Mouse (Mus musculus) cortical plate, adult 2 months (tissue): Measurements from ENCODE around the gene Tmem184b. TPM values are rescaled to one million over a fixed set of nuclear protein-coding genes. Genes with fewer than 3 reads are reported as not detected.

Experiments used
- H3K27ac ChIP-seq: fragments of 200-500 bp; 2 replicates; pipeline ENCODE4 v1.5.1; 2012; ENCODE audit warnings: low read length, control low read depth, inconsistent platforms; ENCODE audit not compliant: insufficient read depth
- H3K4me1 ChIP-seq: fragments of 200-500 bp; 2 replicates; pipeline ENCODE4 v1.6.1; 2011; ENCODE audit warnings: low read length; ENCODE audit not compliant: control insufficient read depth, insufficient read depth
- H3K4me3 ChIP-seq: fragments of 200-500 bp; 2 replicates; pipeline ENCODE4 v1.5.1; 2011; ENCODE audit warnings: mild to moderate bottlenecking, low read length, control low read depth; ENCODE audit not compliant: insufficient read depth
- CTCF ChIP-seq: fragments of 200-500 bp; IDR thresholded peaks from 2 replicates; pipeline ENCODE4 v1.5.1; 2011; ENCODE audit warnings: mild to moderate bottlenecking, control low read depth, low read length; ENCODE audit not compliant: insufficient read depth; ENCODE audit errors: extremely low read depth
- POLR2A ChIP-seq: fragments of 200-500 bp; IDR thresholded peaks from 2 replicates; pipeline ENCODE4 v1.6.1; 2011; ENCODE audit warnings: mild to moderate bottlenecking, low read length, control low read depth; ENCODE audit not compliant: insufficient read depth; ENCODE audit errors: extremely low read depth
- polyA plus RNA-seq: library from polyadenylated mRNA; depleted of rRNA; stranded (reverse); fragments of >200 nt; gene quantifications from 2 replicates; pipeline ENCODE4 v1.2.3, GENCODE M21; 2012

Tmem184b gene
- polyA plus RNA-seq, 1 experiment, result 75.6 TPM

DNA sequence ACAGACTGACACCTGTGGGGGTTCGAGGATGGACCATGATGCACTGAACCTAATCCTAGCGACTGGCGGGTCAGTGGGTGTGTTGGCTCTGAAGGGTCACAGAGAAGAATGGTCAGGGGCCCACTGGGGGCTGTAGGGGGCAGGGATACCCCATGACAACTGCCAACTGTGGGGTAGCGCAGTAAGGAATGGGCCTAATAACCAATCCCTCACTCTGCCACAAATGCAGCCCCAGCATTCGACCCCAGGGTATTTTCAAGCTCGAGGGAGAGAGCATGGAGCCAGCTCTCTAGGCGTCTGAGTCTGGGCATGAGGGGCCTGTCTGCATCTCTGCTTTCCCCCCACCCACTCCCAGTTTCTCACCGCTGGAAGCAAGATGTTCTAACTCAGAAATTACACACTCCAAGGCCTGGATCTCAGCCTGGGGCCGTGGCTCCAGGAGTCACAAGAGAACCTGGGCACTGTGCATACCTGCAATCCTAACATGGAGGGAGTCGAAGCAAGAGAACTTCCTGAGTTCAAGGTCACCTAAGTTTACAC is 27.2 kb upstream of the Tmem184b start:
- Histone ChIP-seq H3K4me3 (no peak overlapping the region), H3K4me1 (peaks cover 9% of the 10 kb centered on the region), H3K27ac (no peak overlapping the region)
- TF ChIP-seq POLR2A (no peak), CTCF (no peak)

DNA sequence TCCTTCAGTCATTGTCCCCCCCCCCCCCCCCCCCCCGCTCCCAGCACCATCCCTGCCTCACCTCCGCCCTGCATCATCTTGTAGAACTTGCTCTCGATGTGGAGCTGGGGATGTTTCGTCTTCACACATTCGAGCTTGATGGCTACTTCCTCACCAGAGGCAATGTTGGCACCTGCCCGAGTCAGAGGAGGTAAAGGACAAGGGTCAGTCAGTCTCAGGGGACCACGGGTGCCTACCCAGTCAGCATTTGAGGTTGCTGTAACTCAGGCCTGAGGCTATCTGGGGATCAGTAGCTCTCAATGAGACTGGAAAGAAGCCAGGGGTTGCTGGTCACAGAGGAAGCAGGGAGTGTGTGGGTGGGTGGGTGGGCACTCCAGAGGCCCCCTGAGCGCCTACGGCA is 26.6 kb upstream of the Tmem184b start:
- TF ChIP-seq POLR2A (no peak), CTCF (no peak)
- no peak overlapping the region for H3K27ac ChIP-seq
- no peak overlapping the region for H3K4me3 ChIP-seq
- H3K4me1 ChIP-seq, result peaks cover 9% of the 10 kb centered on the region

DNA sequence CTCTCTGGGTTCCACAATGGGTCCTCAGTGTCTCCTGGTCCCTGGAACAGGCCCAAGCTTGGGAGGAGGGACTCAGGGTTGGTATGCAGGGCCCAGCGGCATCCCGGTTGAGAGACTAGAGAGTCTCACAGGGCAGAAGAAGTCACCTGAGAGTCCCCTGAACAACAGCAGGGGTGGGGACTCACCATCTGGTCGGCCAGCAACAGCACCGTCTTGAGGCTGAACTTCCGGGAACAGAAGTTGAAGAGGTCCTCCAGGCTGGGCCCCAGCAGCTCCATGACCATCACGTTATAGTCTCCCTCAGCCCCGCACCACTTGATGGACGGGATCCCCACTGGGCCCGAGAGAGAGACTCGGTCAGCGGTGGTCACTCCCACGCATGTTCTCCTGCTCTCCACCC is 26.2 kb upstream of the Tmem184b start:
- H3K4me1 ChIP-seq, result peaks cover 9% of the 10 kb centered on the region

DNA sequence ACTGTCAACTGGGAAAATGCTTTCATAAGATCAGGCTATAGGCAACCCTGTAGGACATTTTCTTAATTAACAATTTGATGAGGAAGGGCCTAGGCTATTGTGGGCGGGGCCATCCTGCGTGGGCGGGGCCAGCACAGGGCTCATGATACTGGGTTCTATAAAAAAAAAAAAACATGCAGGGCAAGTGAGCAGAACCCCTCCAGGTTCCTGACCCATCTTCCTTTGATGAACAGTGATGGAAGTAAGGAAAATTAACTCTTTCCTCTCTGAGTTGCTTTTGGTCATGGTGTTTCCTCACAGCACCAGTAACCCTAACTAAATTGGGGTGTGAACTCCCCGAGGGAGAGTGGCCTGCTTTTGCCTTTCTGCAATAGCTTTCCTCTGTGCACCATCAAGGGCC is 25.2 kb upstream of the Tmem184b start:
- H3K27ac ChIP-seq, result no peak overlapping the region
- H3K4me3 ChIP-seq, result no peak overlapping the region
- peaks cover 7% of the 10 kb centered on the region for H3K4me1 ChIP-seq
- TF ChIP-seq POLR2A, result no peak
- no peak for TF ChIP-seq CTCF

More for the DNA sequence above, 26.2 kb upstream of the Tmem184b start:
- TF ChIP-seq CTCF, result no peak
- no peak overlapping the region for H3K4me3 ChIP-seq
- no peak overlapping the region for H3K27ac ChIP-seq

DNA sequence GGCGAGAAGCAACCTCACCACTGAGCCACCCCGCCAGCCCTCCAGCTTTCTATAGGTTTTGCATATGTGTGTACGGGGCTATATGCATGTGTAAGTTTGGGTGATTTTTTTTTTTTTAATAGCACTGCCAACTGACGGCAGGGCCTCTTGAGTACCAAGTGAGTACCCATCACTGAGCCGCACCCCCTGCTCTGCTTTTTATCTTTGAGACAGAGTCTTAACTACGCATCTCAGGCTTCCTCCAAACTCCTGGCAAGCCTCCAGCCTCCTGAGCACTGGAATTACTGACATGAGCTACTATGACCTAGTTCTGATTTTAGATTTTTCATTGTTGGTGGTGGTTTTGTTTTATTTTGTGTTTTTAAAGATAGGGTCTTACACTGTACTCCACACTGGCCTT is 24.1 kb upstream of the Tmem184b start:
- TF ChIP-seq POLR2A (no peak), CTCF (no peak)
- Histone ChIP-seq H3K27ac (no peak overlapping the region), H3K4me1 (peaks cover 4% of the 10 kb centered on the region), H3K4me3 (no peak overlapping the region)

DNA sequence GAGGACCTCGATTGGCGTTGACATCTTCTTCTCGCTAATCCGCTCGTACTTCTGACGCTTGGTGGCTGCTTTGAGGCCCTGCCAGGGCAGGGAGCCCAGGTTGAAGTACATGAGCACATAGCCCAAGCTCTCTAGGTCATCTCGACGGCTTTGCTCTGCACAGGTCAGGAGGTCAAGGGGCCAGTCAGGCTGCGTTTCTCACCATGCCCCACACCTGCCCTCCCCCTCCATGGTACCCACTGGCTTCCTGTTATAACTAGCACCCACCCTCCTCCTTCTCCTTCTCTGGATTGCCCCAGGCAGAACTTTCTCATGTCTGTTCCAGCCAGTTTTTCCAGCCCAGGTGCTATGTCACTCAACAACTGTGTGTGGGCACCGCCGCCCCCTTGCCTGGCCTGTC is 22.1 kb upstream of the Tmem184b start:
- Histone ChIP-seq H3K4me3 (no peak overlapping the region), H3K4me1 (no peaks in the 10 kb centered on the region; the same call in 1 of the 2 replicates), H3K27ac (no peak overlapping the region)
- no peak for TF ChIP-seq POLR2A
- TF ChIP-seq CTCF, result no peak

DNA sequence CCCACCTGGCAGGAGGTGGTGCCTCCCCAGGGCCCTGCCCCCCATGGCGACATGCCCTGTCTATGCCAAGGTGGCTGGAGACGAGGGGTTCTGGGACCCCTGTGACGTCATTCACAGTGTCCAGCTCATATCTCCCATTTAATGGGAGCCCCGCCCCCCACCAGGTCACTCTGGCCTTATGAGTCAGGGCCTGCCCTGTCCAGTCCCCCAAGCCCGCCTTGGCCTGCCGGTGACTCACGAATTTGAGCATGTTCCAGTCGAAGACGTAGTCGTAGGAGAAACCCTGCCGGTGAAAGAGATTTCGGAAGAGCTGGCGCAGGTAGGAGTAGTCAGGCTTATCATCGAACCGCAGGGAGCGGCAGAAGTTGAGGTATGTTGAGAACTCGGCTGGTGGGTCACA is 21.2 kb upstream of the Tmem184b start:
- TF ChIP-seq POLR2A (no peak), CTCF (no peak)
- Histone ChIP-seq H3K4me1 (no peaks in the 10 kb centered on the region; the same call in 1 of the 2 replicates), H3K4me3 (no peak overlapping the region), H3K27ac (no peak overlapping the region)

DNA sequence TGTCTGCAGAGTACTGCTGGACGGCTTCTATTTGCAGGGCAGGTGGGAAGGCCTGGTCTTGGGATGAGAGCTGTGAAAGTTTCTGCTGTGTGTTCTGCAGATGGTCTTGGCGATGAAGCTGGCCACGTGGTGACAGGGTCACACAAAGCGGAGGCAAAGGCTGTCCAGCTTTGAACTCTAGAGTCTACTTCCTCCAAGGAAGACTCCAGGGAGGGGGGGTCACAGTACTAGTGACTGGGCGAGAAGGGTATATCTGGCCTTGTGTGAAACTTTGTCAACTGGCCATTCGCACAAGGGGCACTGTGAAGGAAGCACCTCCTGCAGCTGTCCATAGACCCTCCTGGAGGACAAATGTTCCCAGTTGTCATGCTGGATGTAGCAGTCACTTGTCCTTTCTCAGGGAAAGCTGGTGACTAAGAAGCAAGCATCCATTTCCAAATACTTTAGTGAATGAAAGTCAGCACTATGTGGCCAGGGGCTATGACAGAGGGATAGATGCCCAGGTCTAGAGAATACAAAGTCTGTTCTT is 19.4 kb upstream of the Tmem184b start:
- Histone ChIP-seq H3K27ac (no peak overlapping the region), H3K4me3 (no peak overlapping the region), H3K4me1 (no peaks in the 10 kb centered on the region; the same call in 1 of the 2 replicates)
- TF ChIP-seq CTCF, result no peak
- TF ChIP-seq POLR2A, result no peak

DNA sequence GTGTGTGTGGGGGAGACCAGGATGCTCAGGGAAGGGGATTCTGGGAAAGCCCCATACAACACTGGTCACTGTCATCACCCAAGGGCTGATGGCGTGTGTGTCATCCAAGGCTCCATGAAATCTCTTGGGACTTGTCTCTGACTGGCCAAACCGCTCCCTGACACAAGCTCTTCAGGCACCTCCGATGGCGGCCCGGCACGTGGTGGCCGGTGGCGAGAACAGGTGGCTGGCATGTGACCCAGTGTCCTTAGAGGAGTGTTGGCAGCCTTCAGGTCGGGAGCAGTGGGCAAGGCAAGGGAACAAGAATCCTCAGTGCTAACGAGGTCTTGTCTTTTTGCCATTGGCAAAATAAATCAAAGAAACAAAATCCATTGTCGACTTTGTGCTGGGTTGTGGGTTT is 15.3 kb upstream of the Tmem184b start:
- Histone ChIP-seq H3K4me1 (no peaks in the 10 kb centered on the region), H3K27ac (no peak overlapping the region), H3K4me3 (no peak overlapping the region)
- no peak for TF ChIP-seq CTCF
- no peak for TF ChIP-seq POLR2A

DNA sequence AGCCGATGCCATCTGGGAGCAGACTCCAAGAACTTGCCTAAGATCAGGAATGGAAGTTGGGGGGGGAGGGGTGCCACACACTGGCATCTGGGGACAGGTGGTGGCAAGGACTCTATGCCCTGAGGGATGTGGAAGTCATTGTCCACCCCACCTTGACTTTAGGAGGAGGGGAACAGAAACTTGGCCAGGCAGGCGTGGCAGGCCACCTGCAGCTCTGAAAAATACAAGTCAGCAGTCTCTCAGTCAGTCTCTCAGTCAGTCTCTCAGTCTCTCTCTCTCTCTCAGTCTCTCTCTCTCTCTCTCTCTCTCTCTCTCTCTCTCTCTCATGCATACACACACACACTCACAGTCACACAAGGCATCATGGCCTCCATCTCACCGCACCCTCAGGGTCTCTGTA is 14.9 kb upstream of the Tmem184b start:
- TF ChIP-seq CTCF (no peak), POLR2A (no peak)
- H3K4me1 ChIP-seq, result no peaks in the 10 kb centered on the region
- H3K27ac ChIP-seq, result no peak overlapping the region
- no peak overlapping the region for H3K4me3 ChIP-seq
